Mouse (Mus musculus): Measurements from ENCODE around the gene Chmp1a. TPM values are rescaled to one million over a fixed set of nuclear protein-coding genes. Genes with fewer than 3 reads are reported as not detected.
"Not testable (repeated sequence)": the region's sequence is repeated elsewhere in the genome, so short reads cannot be mapped to it uniquely, and the experiment has no call there.

Chmp1a gene
- polyA plus RNA-seq, 2 experiments from 2014 or later = 108 to 109 TPM

DNA sequence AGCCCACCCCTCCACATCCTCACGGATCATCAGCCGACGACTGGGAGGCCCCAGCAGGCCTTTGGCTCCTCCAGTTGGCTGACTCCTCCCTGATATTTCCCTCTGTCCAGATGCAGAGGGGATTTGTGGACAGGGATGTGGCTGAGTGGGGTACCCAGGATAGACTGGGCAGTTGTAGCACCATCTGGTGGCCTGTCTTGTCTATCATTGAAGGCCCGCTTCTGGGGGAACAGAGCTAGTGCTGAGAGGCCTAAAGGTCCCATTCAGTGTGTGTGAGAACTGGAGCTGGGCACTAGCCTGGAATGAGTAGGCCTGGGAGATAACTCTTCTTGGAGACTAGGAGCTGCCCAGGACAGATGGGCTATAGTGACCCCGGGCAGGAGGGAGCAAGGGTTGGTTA, 19.2 kb upstream of the Chmp1a start:
- no peak for ATAC-seq

DNA sequence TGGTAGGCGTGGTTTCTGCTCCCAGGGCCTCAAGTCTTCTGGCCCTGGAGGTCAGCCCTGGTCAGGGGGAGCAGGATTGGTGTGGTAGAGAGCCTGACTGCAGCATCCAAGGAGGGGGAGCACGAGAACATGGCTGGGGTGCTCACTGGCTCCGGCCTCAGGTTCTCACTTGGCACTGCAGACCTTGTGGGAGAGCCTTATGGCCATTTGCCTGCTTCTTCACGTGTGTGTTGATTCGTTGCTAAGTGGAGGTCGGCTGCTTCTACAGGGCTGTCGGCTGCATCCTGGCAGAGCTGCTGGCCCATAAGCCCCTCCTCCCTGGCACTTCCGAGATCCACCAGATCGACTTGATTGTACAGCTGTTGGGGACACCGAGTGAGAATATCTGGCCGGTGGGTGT, 17.8 kb upstream of the Chmp1a start:
- ATAC-seq = not testable (repeated sequence)

DNA sequence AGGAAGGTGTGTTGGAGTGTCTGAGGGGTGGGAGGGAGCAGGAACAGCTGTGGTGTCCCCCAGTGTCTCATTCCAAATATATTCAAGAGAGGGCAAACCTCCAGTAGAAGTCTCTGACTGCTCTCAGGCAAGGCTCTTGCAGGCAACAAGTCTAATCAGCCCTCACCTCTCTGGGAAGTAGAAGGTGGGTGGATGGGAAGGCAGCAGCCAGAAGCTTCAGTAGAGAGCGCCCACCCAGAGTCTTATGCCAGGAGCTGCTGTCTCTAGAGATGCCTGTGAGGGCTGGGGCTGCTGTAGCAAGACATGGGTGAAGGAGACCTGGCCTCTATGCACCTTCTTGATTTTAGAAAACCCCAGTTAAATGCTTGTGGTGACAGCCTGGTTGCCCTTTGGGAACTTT, 15.9 kb upstream of the Chmp1a start:
- no peak for ATAC-seq

DNA sequence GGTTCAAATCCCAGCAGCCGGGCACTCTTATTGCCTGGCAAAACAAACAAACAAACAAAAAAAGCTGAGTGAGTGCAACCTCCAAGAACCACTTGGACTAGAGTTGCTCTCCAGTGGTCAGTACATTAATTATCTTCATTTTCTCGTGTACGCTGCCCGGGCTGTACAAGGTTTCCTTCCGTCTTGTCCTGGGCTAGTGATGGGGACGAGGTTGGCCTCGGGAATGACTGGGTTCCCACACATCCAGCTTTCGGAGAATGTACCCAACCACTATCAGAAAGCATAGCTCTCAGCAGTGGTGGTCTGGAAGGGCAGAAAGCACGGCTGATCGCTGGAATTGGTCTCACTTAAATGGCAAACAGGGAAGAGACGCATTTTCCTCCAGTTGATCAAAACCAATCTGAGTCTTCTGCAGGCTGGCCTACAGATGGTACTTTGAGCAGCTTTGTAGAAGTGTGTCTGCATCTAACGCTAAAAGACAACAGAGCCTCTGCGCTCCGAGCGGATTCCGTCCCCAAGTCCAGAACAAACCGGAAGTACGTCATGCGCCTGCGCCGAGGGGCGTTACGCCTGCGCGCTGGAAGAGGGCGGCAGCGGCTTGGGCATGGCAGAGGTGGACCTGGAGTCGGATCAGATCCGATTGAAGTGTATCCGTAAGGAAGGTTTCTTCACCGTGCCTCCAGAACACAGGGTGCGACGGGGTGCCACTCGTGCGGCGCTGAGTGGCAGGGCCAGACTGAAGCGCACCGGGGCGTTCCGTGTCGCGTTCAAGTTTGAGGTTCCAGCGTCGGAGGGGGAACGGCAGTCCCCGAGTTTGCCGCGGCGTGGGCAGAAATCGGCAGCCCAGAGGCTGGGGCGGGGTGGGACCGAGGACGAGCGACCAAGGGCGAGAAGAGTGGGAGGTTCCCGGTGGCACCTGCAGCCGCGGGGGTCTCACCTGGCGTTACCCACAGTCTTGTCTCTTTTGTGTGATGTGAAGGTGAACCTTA, 12.0 kb upstream of the Chmp1a start, which contains the start of gene Cdk10:
Gene Cdk10 (plus strand): TSS at position 565 of the 989 bp plus-strand sequence.
- peak; percentile 76 for ATAC-seq

DNA sequence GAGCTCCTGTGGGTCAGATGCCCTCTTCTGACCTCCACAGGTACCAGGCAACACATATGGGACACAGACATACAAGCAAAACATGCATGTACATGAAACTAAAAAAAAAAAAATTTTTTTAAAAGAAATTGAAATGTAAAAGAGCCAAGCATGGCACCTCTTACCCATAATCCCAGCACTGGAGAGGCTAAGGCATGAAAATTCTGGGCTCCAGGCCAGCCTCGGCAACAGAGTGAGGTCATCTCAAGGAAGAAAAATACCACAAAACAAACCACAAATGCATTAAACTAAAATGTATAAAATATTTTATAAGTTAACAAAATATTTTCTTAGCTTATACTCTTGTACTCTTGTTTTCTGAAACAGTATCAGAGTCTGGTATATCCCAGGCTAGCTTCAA, 8.4 kb upstream of the Chmp1a start:
- ATAC-seq = no peak

DNA sequence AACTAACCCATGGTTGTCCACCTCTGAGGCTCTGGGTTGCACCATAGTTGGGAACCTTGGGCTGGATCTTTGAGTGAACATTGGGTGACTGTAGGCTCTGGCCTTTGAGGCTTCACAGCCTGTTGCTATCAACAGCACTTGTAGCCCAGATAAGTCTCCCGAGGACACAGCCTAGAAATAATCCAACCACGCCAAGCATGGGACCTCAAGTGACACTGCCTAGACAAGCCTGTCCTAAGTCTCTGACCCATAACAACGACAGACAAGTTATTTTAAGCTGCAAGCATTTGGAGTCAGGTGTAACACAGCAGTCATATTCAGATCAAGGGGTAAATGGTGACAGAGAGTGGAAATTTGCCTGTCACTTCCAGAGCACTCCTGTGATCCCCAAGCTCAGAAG, 2.9 kb upstream of the Chmp1a start:
- ATAC-seq = no peak

DNA sequence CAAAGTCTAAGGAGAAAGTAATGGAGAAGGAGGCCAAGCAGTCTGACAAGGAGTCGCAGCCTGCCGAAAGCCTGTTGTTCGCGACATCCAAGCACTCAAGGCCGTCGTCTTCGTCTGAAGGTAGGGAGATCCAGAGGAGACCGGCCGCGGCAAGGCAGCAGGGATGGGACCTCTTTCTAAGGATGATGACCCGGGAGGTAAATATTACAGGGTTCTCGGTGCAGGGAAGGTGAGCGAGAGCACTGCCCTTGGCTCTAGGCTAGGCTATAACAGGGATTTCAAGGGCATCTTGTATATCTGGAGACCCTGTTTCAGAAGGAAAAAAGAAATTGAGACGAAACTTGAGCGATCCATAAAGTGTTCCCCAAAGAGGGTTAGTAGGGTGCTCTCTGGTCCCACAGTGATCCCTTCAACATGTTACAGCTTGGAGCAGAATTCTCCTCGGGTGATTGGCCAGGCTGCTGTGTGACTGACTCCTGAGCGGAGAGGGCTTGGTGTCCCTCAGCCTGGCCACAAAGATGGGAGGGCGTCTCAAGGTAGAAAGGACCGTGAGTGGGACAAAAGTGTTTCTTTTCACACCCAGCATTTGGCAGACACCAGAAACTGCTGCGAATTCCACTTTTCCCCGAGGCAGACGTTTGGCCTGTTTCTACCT, 682 bp upstream of the Chmp1a start:
- no peak for ATAC-seq

DNA sequence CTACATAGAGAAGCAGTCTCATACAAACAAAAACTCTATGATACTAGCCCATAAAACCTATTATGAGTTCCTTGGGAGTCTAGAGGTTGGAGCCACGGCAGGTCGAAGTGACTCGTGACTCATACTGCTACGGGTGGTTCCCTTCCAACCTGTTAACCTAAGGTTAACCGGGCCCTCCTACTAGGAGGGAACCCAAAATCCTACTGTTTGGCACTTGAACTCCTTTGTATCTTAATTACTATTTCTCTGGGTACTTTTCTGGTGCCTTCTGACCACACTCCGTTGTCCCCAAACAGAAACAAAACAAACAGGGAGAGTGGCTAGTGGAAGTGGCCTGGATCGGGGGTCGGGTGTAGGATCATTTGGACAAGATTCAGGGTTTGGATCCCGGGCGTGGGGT, 687 bp downstream of the Chmp1a start:
- ATAC-seq = no peak

DNA sequence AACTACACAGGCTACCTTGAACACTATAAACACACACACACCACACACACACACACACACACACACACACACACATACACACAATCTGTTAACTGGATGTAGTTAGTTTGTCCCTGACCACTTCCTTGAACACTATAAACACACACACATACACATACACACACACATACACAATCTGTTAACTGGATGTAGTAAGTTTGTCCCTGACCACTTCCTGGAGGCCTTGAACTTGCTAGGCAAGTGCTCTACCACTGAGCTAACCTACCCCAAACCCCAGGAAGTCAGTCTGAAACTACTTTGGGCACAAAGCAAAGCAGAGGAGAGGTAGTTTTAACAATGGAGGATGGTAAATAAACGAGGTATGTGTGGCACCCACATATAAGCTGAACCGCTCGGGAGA, 9.0 kb downstream of the Chmp1a start:
- ATAC-seq = peak; percentile 88

DNA sequence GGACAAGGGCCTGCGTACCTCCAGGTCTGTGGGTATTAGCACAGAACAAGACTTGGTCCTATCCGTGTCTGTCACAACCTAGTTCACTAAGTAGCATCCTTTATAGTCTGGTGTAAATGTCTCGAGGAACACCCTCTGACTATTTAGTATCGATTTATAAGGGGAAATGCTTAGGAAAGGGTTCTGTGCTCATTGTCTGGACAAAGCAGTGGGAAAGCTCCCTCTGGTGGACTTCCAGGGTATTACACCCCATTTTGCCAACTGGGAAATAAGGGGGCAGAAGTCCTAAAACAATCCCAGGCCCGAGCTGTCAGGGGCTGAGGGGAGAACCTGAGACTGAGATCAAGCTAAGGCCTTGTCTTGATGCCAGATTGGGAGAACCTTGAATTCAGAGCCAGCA, 10.3 kb downstream of the Chmp1a start:
- ATAC-seq = no peak

DNA sequence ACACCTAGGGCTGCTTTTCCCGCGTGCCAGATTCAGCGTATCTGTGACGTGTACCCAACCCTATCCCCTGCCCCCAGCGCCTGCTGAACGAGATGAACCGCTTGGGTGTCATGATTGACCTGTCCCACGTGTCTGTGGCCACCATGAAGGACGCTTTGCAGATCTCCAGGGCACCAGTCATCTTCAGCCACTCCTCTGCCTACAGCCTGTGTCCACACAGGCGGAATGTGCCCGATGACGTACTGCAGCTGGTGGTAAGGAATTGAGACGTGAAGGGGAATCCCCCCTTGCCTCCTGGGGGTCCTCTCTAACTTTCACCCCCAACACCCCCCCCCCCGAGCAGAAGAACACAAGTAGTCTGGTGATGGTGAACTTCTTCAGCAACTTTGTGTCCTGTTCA, 12.7 kb downstream of the Chmp1a start:
- no peak for ATAC-seq

DNA sequence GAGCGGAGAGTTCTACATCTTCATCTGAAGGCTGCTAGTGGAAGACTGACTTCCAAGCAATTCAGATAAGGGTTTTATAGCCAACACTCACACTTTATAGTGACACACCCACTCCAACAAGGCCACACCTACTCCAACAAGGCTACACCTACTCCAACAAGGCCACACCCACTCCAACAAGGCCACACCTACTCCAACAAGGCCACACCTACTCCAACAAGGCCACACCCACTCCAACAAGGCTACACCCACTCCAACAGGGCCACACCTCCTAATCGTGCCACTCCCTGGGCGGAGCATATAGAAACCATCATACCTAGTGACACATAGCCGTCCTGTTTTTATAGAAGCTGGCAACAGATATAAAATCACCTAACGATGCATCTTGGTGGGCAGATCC, 15.5 kb downstream of the Chmp1a start:
- ATAC-seq = not testable (repeated sequence)

DNA sequence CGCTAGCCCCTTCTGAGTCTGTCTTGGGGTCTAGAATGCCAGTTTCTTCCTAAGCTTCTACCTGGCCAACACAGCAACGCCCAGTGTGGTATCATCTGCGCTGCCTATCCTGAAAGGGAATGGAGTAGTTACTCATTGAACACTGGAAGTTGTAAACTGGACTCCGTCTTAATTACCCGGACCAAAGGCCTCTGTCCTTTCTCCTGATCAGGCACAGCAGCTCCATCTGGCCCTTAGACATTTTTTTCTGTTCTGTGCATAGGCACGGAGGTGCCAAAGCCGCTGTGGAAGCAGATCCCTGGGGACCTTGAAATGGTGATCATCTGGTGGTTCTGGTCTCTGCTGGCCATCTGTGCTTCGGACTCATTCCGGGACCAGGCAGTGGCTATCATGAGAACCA, 18.8 kb downstream of the Chmp1a start:
- no peak for ATAC-seq

DNA sequence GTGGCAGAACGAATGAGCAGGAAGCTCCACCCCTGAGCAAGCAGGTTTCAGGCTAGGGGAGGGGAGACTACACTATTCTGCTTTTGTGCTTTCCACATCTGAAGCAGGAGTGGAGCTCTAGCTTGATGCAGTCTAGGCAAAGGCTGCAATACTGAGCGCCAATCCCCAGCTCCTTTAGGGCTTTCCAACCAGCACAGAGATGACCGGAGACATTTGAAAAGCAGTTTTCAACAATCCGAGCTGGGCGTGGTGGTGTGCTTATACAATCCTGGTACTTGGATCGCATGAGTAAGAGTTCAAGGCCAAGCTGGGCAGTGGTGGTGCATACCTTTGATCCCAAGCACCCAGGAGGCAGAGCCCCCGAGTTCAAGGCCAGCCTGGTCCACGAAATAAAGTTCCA, 20.7 kb downstream of the Chmp1a start:
- no peak for ATAC-seq

DNA sequence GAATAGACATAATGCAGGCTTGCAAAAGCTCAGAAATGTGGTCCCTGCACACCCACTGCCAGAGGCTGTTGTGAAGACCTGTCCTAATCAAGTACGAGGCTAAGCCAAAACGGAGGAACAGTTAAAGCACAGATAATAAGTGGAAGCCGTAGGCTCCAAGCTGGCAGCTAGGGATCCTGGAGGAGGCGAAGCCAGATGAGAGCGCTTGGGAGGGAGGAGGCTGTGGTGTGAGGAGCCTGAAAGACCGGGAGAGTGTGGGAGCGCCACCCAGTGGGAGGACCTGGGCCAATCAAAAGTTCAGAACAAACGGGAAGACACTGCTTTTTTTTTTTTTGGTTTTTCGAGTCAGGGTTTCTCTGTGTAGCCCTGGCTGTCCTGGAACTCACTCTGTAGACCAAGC, 21.9 kb downstream of the Chmp1a start:
- no peak for ATAC-seq

DNA sequence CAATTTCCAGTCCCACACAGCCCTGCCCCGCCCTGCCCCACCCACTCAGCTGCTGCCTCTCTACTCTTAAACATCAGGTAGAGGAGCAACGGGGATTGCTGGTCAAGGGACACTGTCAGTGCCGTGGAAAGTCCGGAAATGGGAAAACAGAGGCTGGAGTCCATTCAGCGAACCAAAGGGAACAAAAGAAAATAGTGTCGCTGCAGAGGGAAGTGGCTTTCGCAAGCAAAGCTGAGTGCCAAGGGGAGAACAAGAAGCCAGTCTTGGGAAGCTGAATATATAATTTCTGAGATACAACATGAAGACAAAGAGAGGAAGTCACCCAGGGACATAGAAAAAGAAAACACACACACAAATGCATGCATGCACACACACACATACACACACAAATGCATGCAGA, 23.7 kb downstream of the Chmp1a start:
- no peak for ATAC-seq

DNA sequence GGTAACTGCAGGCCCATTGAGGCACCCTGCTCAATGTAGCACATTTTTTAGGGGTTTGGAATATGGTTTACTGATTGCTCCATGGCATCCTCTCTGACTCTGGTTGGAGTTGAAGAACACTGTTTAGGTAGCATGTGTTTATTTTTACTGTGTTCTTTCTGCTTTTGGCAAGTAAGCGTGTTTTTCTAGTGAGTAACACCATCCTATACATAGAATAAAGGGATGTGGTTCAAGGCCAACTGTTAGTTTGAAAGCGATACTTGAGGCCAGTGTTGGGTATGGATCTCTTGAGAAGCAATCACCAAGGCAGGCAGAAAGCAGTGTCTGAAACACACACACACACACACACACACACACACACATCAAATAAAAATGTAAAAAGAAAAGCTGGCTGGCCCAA, 24.6 kb downstream of the Chmp1a start:
- no peak for ATAC-seq

DNA sequence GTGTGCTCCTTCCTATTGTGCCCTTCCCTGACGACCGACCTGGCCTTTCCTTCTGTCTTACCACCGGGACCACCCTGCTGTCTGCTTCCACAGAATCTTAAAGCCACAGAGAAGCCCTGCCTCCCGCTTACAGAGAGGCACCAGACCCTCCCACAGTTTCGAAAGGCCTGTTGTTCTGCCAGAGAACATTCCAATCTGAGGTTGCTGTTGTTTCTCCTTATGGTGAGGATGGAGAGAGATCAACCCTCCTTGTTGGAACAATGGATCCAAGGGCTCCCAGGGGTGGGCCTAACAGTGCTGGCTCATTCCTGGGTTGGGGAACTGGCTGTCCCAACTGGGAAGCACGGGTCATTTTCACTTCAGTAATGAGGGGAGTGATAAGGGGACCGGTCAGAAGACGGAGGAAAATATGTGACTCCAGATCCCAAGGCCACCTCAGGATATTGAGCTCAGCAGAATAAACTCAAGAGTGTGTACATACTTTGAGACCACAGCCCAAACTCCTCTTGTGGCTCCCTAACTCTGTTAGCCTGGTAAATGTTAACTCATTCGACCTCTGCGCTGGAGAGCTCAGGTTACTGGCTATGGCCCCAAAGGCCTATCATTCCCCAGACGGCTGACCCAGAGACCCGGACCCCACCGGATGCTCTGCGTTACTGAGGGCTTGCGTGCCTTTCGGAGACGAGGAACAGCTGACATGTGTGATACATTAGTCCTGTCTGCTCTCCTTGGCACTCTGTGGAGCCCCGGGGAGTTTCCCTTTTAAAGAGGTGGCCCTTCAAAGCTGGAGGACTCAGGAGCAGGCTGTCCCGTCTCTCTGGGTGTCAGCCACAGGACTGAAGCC, 26.8 kb downstream of the Chmp1a start, which contains the start of gene Dpep1:
Gene Dpep1 (plus strand): TSS at position 677 of the 844 bp plus-strand sequence.
- ATAC-seq = no peak

DNA sequence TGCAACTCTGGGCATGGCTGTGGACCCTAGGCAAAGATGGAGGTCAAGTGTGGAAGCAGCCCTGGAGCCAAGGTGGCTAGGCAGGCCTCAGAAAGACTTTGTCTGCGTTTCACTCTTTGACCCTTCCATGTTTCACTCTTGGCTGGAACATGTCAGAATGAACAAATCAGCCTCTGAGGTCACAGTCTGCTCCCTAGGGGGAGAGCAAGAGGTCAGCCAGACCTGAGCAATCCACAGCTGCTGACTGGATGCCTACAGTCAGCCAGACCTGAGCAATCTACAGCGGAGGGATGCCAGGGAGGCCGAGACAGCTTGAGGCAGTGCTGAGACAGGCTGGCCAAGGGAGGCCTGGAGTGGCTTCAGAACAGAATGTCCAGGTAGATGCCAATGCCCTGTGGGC, 31.2 kb downstream of the Chmp1a start:
- no peak for ATAC-seq

DNA sequence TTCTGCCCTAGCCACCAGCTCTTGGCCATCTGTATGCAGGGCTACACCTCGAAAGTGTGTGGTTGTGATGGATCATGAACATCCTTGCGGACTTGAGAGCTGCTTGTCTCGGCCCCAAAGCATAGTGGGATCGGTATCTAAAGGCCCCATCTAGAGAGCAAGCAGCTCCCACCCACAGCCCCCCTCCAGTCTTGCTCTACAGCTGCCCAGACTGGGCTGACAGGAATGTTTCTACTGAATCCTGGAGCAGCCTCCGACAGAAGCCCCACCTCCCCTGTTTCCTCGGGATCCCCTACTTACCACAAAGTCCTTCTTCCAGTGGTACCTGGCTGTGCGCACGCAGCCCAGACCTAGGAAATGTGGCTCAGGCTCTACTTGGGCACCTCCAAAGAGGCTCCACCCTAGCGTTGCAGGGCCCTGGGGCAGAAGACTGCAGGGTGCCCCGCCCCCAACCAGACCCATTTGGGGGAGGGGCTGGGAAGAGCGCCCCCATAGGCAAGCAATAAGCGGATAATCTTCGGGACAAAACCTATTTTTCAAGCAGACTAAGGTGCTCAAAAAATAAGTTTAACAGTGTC, 54.6 kb downstream of the Chmp1a start, which contains the start of gene Sult5a1:
Gene Sult5a1 (minus strand): TSS at position 428 of the 578 bp plus-strand sequence.
- no peak for ATAC-seq

DNA sequence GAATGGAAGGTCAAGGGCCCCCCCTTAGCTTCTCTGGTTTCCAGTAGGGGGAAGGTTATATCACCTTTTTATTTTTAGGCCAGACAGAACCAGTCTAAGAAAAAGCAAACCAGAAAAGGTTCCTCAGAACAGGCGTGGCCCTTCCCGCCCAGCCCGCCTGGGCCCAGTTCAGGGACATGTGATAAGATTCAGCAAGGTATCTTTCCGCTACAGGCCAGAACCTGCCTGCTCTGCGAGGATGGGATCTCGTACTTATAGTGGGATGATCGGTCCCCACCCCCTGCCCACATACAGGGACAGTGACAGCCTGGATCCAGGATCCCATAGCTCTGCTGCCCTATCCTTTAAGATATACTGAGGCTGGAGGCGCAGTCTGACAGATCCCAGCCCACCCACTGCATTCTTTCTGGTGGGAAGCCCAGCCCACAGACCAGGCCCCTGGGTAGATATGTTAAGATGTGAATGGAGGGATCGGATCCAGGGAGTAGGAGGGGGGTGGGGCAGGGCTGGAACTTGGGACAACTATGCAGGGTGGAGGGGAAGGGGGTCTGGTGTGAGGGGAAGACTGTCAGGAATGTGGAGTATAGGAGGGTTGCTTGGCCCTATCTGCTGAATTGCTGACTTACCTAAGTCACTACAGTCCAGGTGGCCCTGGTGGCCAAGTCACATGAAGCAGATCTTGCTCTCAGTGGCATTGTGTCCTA, 56.3 kb downstream of the Chmp1a start:
- ATAC-seq = no peak

DNA sequence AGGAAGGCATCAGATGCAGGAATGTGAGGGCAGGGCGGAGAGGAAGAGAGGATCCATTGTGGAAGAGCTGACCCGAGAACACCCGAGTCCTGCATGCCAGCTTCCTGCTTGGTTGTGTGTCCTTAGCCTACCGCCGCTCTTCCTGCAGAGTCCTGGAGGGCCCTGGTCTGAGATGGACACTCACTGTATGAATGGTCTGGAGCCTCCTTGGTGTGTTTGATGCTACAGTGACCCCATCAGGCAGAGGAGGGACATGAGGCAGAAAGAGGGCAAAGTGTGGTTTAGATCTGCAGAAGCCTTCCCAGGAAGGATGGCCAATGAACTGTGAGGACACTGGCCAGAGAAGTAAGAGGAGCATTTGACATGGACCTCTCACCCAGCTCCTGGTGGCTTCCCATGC, 57.4 kb downstream of the Chmp1a start:
- no peak for ATAC-seq

All from activated CD4-positive, CD25-positive, alpha-beta regulatory T cell, adult 4 months (primary cell).